Mouse (Mus musculus): ENCODE measurements around the gene Crtc3. TPM values are rescaled to one million over a fixed set of nuclear protein-coding genes. Genes with fewer than 3 reads are reported as not detected.
A peak's percentile ranks its signal among the peaks of the same experiment; 100 is the strongest.

Gene Crtc3
- total and polyA plus RNA-seq, 2 experiments from 2014 or later: 14.2 to 14.8 TPM

- WGBS: 43% methylated on average over 2 of the region's 2 CpGs
Observed at GRCm38 (mm10) chr7:80607503-80607902, 81.2 kb downstream of the Crtc3 start.

GRCm38 (mm10) chr7:80606435-80606834 lies 82.2 kb downstream of the Crtc3 start:
- DNase-seq: no peak
- WGBS: 90% methylated on average over 4 of the region's 4 CpGs
- no peak overlapping the region for H3K4me3 ChIP-seq (ENCODE audit: low read depth, low read length)
- H3K4me2 ChIP-seq (ENCODE audit: low read depth): no peak overlapping the region
- TF ChIP-seq CTCF (IDR thresholded peaks at IDR 0.05; ENCODE audit: low read depth): peak; percentile 25; the same call in 1 of the 2 replicates
- H3K27me3 ChIP-seq (ENCODE audit: insufficient read depth, low read length): no peaks in the 10 kb centered on the region
- ATAC-seq: no peak
- H3K27ac ChIP-seq (ENCODE audit: low read depth, low read length): no peak overlapping the region
- no peaks in the 10 kb centered on the region for H3K4me1 ChIP-seq (ENCODE audit: insufficient read depth)
- no peaks in the 10 kb centered on the region for H3K9me3 ChIP-seq (ENCODE audit: low read length)
- H3K36me3 ChIP-seq (ENCODE audit: insufficient read depth): peaks cover 30% of the 10 kb centered on the region
- H3K9ac ChIP-seq: no peak overlapping the region

More at GRCm38 (mm10) chr7:80607503-80607902, 81.2 kb downstream of the Crtc3 start:
- Histone ChIP-seq H3K36me3 (ENCODE audit: insufficient read depth) (peaks cover 24% of the 10 kb centered on the region), H3K9ac (no peak overlapping the region), H3K27ac (ENCODE audit: low read depth, low read length) (no peak overlapping the region), H3K4me1 (ENCODE audit: insufficient read depth) (no peaks in the 10 kb centered on the region), H3K4me2 (ENCODE audit: low read depth) (no peak overlapping the region), H3K27me3 (ENCODE audit: insufficient read depth, low read length) (no peaks in the 10 kb centered on the region), H3K4me3 (ENCODE audit: low read depth, low read length) (no peak overlapping the region), H3K9me3 (ENCODE audit: low read length) (no peaks in the 10 kb centered on the region)
- TF ChIP-seq CTCF (IDR thresholded peaks at IDR 0.05; ENCODE audit: low read depth): no peak
- ATAC-seq (no peak), DNase-seq (no peak)

- Histone ChIP-seq H3K27me3 (ENCODE audit: insufficient read depth, low read length) (no peaks in the 10 kb centered on the region), H3K9ac (no peak overlapping the region), H3K9me3 (ENCODE audit: low read length) (no peaks in the 10 kb centered on the region), H3K4me2 (ENCODE audit: low read depth) (no peak overlapping the region), H3K4me3 (ENCODE audit: low read depth, low read length) (no peak overlapping the region), H3K36me3 (ENCODE audit: insufficient read depth) (peaks cover 36% of the 10 kb centered on the region), H3K27ac (ENCODE audit: low read depth, low read length) (no peak overlapping the region), H3K4me1 (ENCODE audit: insufficient read depth) (no peaks in the 10 kb centered on the region)
- no peak for TF ChIP-seq CTCF (IDR thresholded peaks at IDR 0.05; ENCODE audit: low read depth)
- DNase-seq (no peak), ATAC-seq (no peak)
- 14% methylated on average over 10 of the region's 10 CpGs for WGBS
Observed at GRCm38 (mm10) chr7:80605557-80605930, 83.1 kb downstream of the Crtc3 start.

GRCm38 (mm10) chr7:80604908-80605556 lies 83.6 kb downstream of the Crtc3 start:
- no peak for TF ChIP-seq CTCF (IDR thresholded peaks at IDR 0.05; ENCODE audit: low read depth)
- Histone ChIP-seq H3K36me3 (ENCODE audit: insufficient read depth) (peaks cover 41% of the 10 kb centered on the region), H3K9ac (no peak overlapping the region), H3K4me3 (ENCODE audit: low read depth, low read length) (no peak overlapping the region), H3K27me3 (ENCODE audit: insufficient read depth, low read length) (no peaks in the 10 kb centered on the region), H3K9me3 (ENCODE audit: low read length) (no peaks in the 10 kb centered on the region), H3K4me2 (ENCODE audit: low read depth) (no peak overlapping the region), H3K27ac (ENCODE audit: low read depth, low read length) (no peak overlapping the region), H3K4me1 (ENCODE audit: insufficient read depth) (no peaks in the 10 kb centered on the region)
- 31% methylated on average over 11 of the region's 11 CpGs for WGBS
- DNase-seq (no peak), ATAC-seq (peak; percentile 25; the same call in 1 of the 2 replicates)

- DNase-seq (no peak), ATAC-seq (peak; percentile 69)
- no peak for TF ChIP-seq CTCF (IDR thresholded peaks at IDR 0.05; ENCODE audit: low read depth)
- WGBS: 93% methylated on average over 1 of the region's 1 CpGs
- H3K4me1 ChIP-seq (ENCODE audit: insufficient read depth): no peaks in the 10 kb centered on the region
- H3K27ac ChIP-seq (ENCODE audit: low read depth, low read length): no peak overlapping the region
- no peak overlapping the region for H3K4me2 ChIP-seq (ENCODE audit: low read depth)
- H3K36me3 ChIP-seq (ENCODE audit: insufficient read depth): peaks cover 47% of the 10 kb centered on the region
- H3K27me3 ChIP-seq (ENCODE audit: insufficient read depth, low read length): no peaks in the 10 kb centered on the region
- H3K9ac ChIP-seq: no peak overlapping the region
- no peaks in the 10 kb centered on the region for H3K9me3 ChIP-seq (ENCODE audit: low read length)
- H3K4me3 ChIP-seq (ENCODE audit: low read depth, low read length): no peak overlapping the region
Observed at GRCm38 (mm10) chr7:80602574-80602973, 86.1 kb downstream of the Crtc3 start.

- ATAC-seq (no peak), DNase-seq (no peak)
- 88% methylated on average over 13 of the region's 13 CpGs for WGBS
- no peaks in the 10 kb centered on the region for H3K9me3 ChIP-seq (ENCODE audit: low read length)
- no peak overlapping the region for H3K4me2 ChIP-seq (ENCODE audit: low read depth)
- peaks cover 68% of the 10 kb centered on the region for H3K36me3 ChIP-seq (ENCODE audit: insufficient read depth)
- H3K27ac ChIP-seq (ENCODE audit: low read depth, low read length): no peak overlapping the region
- no peaks in the 10 kb centered on the region for H3K4me1 ChIP-seq (ENCODE audit: insufficient read depth)
- H3K27me3 ChIP-seq (ENCODE audit: insufficient read depth, low read length): no peaks in the 10 kb centered on the region
- H3K9ac ChIP-seq: no peak overlapping the region
- TF ChIP-seq CTCF (IDR thresholded peaks at IDR 0.05; ENCODE audit: low read depth): no peak
- H3K4me3 ChIP-seq (ENCODE audit: low read depth, low read length): no peak overlapping the region
Observed at GRCm38 (mm10) chr7:80598436-80598985, 90.2 kb downstream of the Crtc3 start.

- no peak for DNase-seq
- no peak for ATAC-seq
- no peak overlapping the region for H3K4me2 ChIP-seq (ENCODE audit: low read depth)
- H3K4me3 ChIP-seq (ENCODE audit: low read depth, low read length): no peak overlapping the region
- no peaks in the 10 kb centered on the region for H3K9me3 ChIP-seq (ENCODE audit: low read length)
- no peaks in the 10 kb centered on the region for H3K4me1 ChIP-seq (ENCODE audit: insufficient read depth)
- 89% methylated on average over 5 of the region's 5 CpGs for WGBS
- H3K9ac ChIP-seq: no peak overlapping the region
- no peak for TF ChIP-seq CTCF (IDR thresholded peaks at IDR 0.05; ENCODE audit: low read depth)
- no peaks in the 10 kb centered on the region for H3K27me3 ChIP-seq (ENCODE audit: insufficient read depth, low read length)
- H3K27ac ChIP-seq (ENCODE audit: low read depth, low read length): no peak overlapping the region
- H3K36me3 ChIP-seq (ENCODE audit: insufficient read depth): peaks cover 74% of the 10 kb centered on the region
Observed at GRCm38 (mm10) chr7:80597900-80598299, 90.8 kb downstream of the Crtc3 start.

All from forebrain, postnatal 0 days (tissue).